Mouse (Mus musculus) forebrain, embryonic 10.5 days (tissue): ENCODE data around the gene Wdr72. TPM values are rescaled to one million over a fixed set of nuclear protein-coding genes. Genes with fewer than 3 reads are reported as not detected.
A peak's percentile ranks its signal among the peaks of the same experiment; 100 is the strongest.

ENCODE experiments used
- DNase-seq: peaks from one replicate; pipeline ENCODE4 v3.0.0-alpha.2; 2017; ENCODE audit warnings: low spot score; ENCODE audit errors: extremely low spot score
- H3K27ac ChIP-seq: fragments of 300-500 bp; sonication (generic); 2 replicates; pipeline ENCODE4 v1.5.1; 2016; ENCODE audit warnings: mild to moderate bottlenecking
- H3K27me3 ChIP-seq: fragments of 300-500 bp; sonication (generic); 2 replicates; pipeline ENCODE4 v1.6.1; 2016; ENCODE audit warnings: mild to moderate bottlenecking; ENCODE audit not compliant: poor library complexity, severe bottlenecking
- H3K36me3 ChIP-seq: fragments of 300-500 bp; sonication (generic); replicated peaks from 2 replicates; pipeline ENCODE4 v1.6.1; 2016; ENCODE audit warnings: mild to moderate bottlenecking, moderate library complexity
- H3K4me1 ChIP-seq: fragments of 300-500 bp; sonication (generic); 2 replicates; pipeline ENCODE4 v1.6.1; 2016
- H3K4me3 ChIP-seq: fragments of 300-500 bp; sonication (generic); 2 replicates; pipeline ENCODE4 v1.5.1; 2016; ENCODE audit warnings: mild to moderate bottlenecking, moderate library complexity
- H3K9me3 ChIP-seq: fragments of 300-500 bp; sonication (generic); 2 replicates; pipeline ENCODE4 v1.6.1; 2016; ENCODE audit warnings: mild to moderate bottlenecking, moderate library complexity
- WGBS: fragments of 180-500 bp; shearing (Covaris S2); methylation state at CpG from one replicate; pipeline ENCODE4 v1.1.7; 2016; 5-methylcytosine and 5-hydroxymethylcytosine counted together
- polyA plus RNA-seq: library from polyadenylated mRNA; unstranded; fragments of >200 nt; fragmentation: Nextera tagmentation; extraction: Ambion mirVana; gene quantifications from 2 replicates; pipeline ENCODE4 v1.2.1, GENCODE M21; 2016

The Wdr72 gene
- polyA plus RNA-seq, 1 experiment from 2014 or later: 0.07 TPM

GRCm38 (mm10) chr9:74142705-74143104, 32.5 kb downstream of the Wdr72 start:
- DNase-seq: no peak
- no peak overlapping the region for H3K4me3 ChIP-seq
- H3K27me3 ChIP-seq: peaks cover 20% of the 10 kb centered on the region
- H3K27ac ChIP-seq: no peak overlapping the region
- H3K4me1 ChIP-seq: peaks cover under 1% of the 10 kb centered on the region
- H3K9me3 ChIP-seq: no peaks in the 10 kb centered on the region
- WGBS: 57% methylated on average over 2 of the region's 2 CpGs
- H3K36me3 ChIP-seq: no peaks in the 10 kb centered on the region

GRCm38 (mm10) chr9:74145203-74145602, 35.0 kb downstream of the Wdr72 start:
- Histone ChIP-seq H3K36me3 (no peaks in the 10 kb centered on the region), H3K4me1 (peaks cover 25% of the 10 kb centered on the region), H3K27ac (no peak overlapping the region), H3K27me3 (peaks cover 20% of the 10 kb centered on the region), H3K9me3 (no peaks in the 10 kb centered on the region), H3K4me3 (no peak overlapping the region)
- DNase-seq: no peak
- 93% methylated on average over 4 of the region's 4 CpGs for WGBS

- Histone ChIP-seq H3K9me3 (no peaks in the 10 kb centered on the region), H3K4me1 (peaks cover 25% of the 10 kb centered on the region), H3K36me3 (no peaks in the 10 kb centered on the region), H3K27ac (peak overlapping the region; percentile 37; the same call in 1 of the 2 replicates), H3K4me3 (0 out of 2 replicates have a peak overlapping the region, but pooled peaks have one; percentile 18), H3K27me3 (peaks cover 20% of the 10 kb centered on the region)
- 34% methylated on average over 8 of the region's 8 CpGs for WGBS
- peak; percentile 31 for DNase-seq
Observed at GRCm38 (mm10) chr9:74148306-74148705, 38.1 kb downstream of the Wdr72 start.

GRCm38 (mm10) chr9:74160361-74160933, 50.3 kb downstream of the Wdr72 start:
- peaks cover 14% of the 10 kb centered on the region for H3K4me1 ChIP-seq
- 65% methylated on average over 11 of the region's 11 CpGs for WGBS
- H3K4me3 ChIP-seq: no peak overlapping the region
- no peaks in the 10 kb centered on the region for H3K27me3 ChIP-seq
- DNase-seq: no peak
- H3K9me3 ChIP-seq: no peaks in the 10 kb centered on the region
- no peaks in the 10 kb centered on the region for H3K36me3 ChIP-seq
- peak overlapping the region; percentile 76 for H3K27ac ChIP-seq

GRCm38 (mm10) chr9:74165697-74166096, 55.5 kb downstream of the Wdr72 start:
- no peak for DNase-seq
- WGBS: 91% methylated on average over 2 of the region's 2 CpGs
- Histone ChIP-seq H3K27me3 (no peaks in the 10 kb centered on the region), H3K9me3 (no peaks in the 10 kb centered on the region), H3K4me1 (peaks cover 21% of the 10 kb centered on the region), H3K27ac (no peak overlapping the region), H3K4me3 (no peak overlapping the region), H3K36me3 (no peaks in the 10 kb centered on the region)

GRCm38 (mm10) chr9:74169904-74170303, 59.7 kb downstream of the Wdr72 start:
- no peaks in the 10 kb centered on the region for H3K9me3 ChIP-seq
- H3K36me3 ChIP-seq: no peaks in the 10 kb centered on the region
- peaks cover 14% of the 10 kb centered on the region for H3K4me1 ChIP-seq
- WGBS: 67% methylated on average over 6 of the region's 6 CpGs
- H3K27me3 ChIP-seq: no peaks in the 10 kb centered on the region
- no peak overlapping the region for H3K4me3 ChIP-seq
- DNase-seq: no peak
- H3K27ac ChIP-seq: no peak overlapping the region

- peaks cover 91% of the 10 kb centered on the region for H3K27me3 ChIP-seq
- WGBS: 18% methylated on average over 16 of the region's 16 CpGs
- no peak overlapping the region for H3K27ac ChIP-seq
- H3K36me3 ChIP-seq: no peaks in the 10 kb centered on the region
- peak; percentile 61 for DNase-seq
- no peaks in the 10 kb centered on the region for H3K9me3 ChIP-seq
- H3K4me1 ChIP-seq: peaks cover 18% of the 10 kb centered on the region
- peak overlapping the region; percentile 5; the same call in 1 of the 2 replicates for H3K4me3 ChIP-seq
Observed at GRCm38 (mm10) chr9:74186748-74187400, 76.7 kb downstream of the Wdr72 start.

- Histone ChIP-seq H3K4me3 (no peak overlapping the region), H3K27me3 (peaks cover 91% of the 10 kb centered on the region), H3K4me1 (peaks cover 18% of the 10 kb centered on the region), H3K27ac (no peak overlapping the region), H3K36me3 (no peaks in the 10 kb centered on the region), H3K9me3 (no peaks in the 10 kb centered on the region)
- peak; percentile 23 for DNase-seq
- 41% methylated on average over 8 of the region's 8 CpGs for WGBS
Observed at GRCm38 (mm10) chr9:74187401-74188029, 77.4 kb downstream of the Wdr72 start.

GRCm38 (mm10) chr9:74194898-74195297, 84.7 kb downstream of the Wdr72 start:
- no peak for DNase-seq
- 77% methylated on average over 2 of the region's 2 CpGs for WGBS
- Histone ChIP-seq H3K36me3 (no peaks in the 10 kb centered on the region), H3K4me1 (no peaks in the 10 kb centered on the region), H3K27me3 (peaks cover 43% of the 10 kb centered on the region), H3K4me3 (no peak overlapping the region), H3K27ac (no peak overlapping the region), H3K9me3 (no peaks in the 10 kb centered on the region)

GRCm38 (mm10) chr9:74228272-74228671, 118.1 kb downstream of the Wdr72 start:
- Histone ChIP-seq H3K36me3 (no peaks in the 10 kb centered on the region), H3K27me3 (no peaks in the 10 kb centered on the region), H3K4me1 (no peaks in the 10 kb centered on the region), H3K27ac (no peak overlapping the region), H3K9me3 (no peaks in the 10 kb centered on the region), H3K4me3 (no peak overlapping the region)
- no peak for DNase-seq
- 86% methylated on average over 6 of the region's 6 CpGs for WGBS

- whole genome bisulfite sequencing: 78% methylated on average over 5 of the region's 5 CpGs
- no peak overlapping the region for H3K27ac ChIP-seq
Observed at GRCm38 (mm10) chr9:74241292-74241691, 131.1 kb downstream of the Wdr72 start.

GRCm38 (mm10) chr9:74248084-74248483, 137.9 kb downstream of the Wdr72 start:
- no peak for DNase-seq
- H3K4me1 ChIP-seq: no peaks in the 10 kb centered on the region
- no peak overlapping the region for H3K27ac ChIP-seq
- H3K36me3 ChIP-seq: no peaks in the 10 kb centered on the region
- H3K4me3 ChIP-seq: no peak overlapping the region
- no peaks in the 10 kb centered on the region for H3K9me3 ChIP-seq
- H3K27me3 ChIP-seq: no peaks in the 10 kb centered on the region
- 91% methylated on average over 4 of the region's 4 CpGs for WGBS

More at GRCm38 (mm10) chr9:74241292-74241691, 131.1 kb downstream of the Wdr72 start:
- no peak for DNase-seq
- H3K4me1 ChIP-seq: no peaks in the 10 kb centered on the region
- H3K9me3 ChIP-seq: no peaks in the 10 kb centered on the region
- no peak overlapping the region for H3K4me3 ChIP-seq
- H3K36me3 ChIP-seq: no peaks in the 10 kb centered on the region
- no peaks in the 10 kb centered on the region for H3K27me3 ChIP-seq

- H3K27me3 ChIP-seq: no peaks in the 10 kb centered on the region
Observed at GRCm38 (mm10) chr9:74249486-74249885, 139.3 kb downstream of the Wdr72 start.

More at GRCm38 (mm10) chr9:74249486-74249885, 139.3 kb downstream of the Wdr72 start:
- H3K4me1 ChIP-seq: no peaks in the 10 kb centered on the region
- H3K4me3 ChIP-seq: no peak overlapping the region
- no peak for DNase-seq
- no peaks in the 10 kb centered on the region for H3K36me3 ChIP-seq
- no peak overlapping the region for H3K27ac ChIP-seq
- no peaks in the 10 kb centered on the region for H3K9me3 ChIP-seq
- 19% methylated on average over 1 of the region's 1 CpGs for WGBS
